Mouse (Mus musculus) liver, adult 2 months (tissue): ENCODE measurements around the gene Gm13278. TPM values are rescaled to one million over a fixed set of nuclear protein-coding genes. Genes with fewer than 3 reads are reported as not detected.
"Not testable (repeated sequence)": the region's sequence is repeated elsewhere in the genome, so short reads cannot be mapped to it uniquely, and the experiment has no call there.

Experiments
- DNase-seq: peaks from one replicate; pipeline ENCODE4 v3.0.0-alpha.2; 2011; ENCODE audit warnings: low read depth, low spot score; ENCODE audit errors: extremely low read depth
- H3K27ac ChIP-seq: fragments of 200-500 bp; replicated peaks from 2 replicates; pipeline ENCODE4 v1.5.1; 2012; ENCODE audit warnings: low read depth, mild to moderate bottlenecking, control low read depth, inconsistent platforms, low read length; ENCODE audit not compliant: insufficient read depth
- H3K27me3 ChIP-seq: fragments of 200-500 bp; 2 replicates; pipeline ENCODE4 v1.6.1; 2012; ENCODE audit warnings: mild to moderate bottlenecking, moderate library complexity, low read length, inconsistent platforms; ENCODE audit not compliant: control insufficient read depth, insufficient read depth
- H3K36me3 ChIP-seq: fragments of 200-500 bp; 2 replicates; pipeline ENCODE4 v1.6.1; 2012; ENCODE audit warnings: low read length, inconsistent platforms; ENCODE audit not compliant: control insufficient read depth, insufficient read depth
- H3K4me1 ChIP-seq: fragments of 200-500 bp; 2 replicates; pipeline ENCODE4 v1.6.1; 2011; ENCODE audit warnings: low read length; ENCODE audit not compliant: control insufficient read depth, insufficient read depth
- H3K4me3 ChIP-seq: fragments of 200-500 bp; 2 replicates; pipeline ENCODE4 v1.5.1; 2011; ENCODE audit warnings: low read depth, mild to moderate bottlenecking, control low read depth, low read length, moderate library complexity; ENCODE audit not compliant: insufficient read depth
- H3K79me2 ChIP-seq: fragments of 200-500 bp; 2 replicates; pipeline ENCODE4 v1.6.1; 2012; ENCODE audit warnings: inconsistent platforms, mild to moderate bottlenecking, low read length, moderate library complexity; ENCODE audit not compliant: control insufficient read depth, insufficient read depth
- H3K9ac ChIP-seq: fragments of 200-500 bp; 2 replicates; pipeline ENCODE4 v1.6.1; 2012; ENCODE audit warnings: low read depth, mild to moderate bottlenecking, control low read depth, inconsistent platforms, low read length
- CTCF ChIP-seq: fragments of 200-500 bp; IDR thresholded peaks from 2 replicates; pipeline ENCODE4 v1.5.1; 2011; ENCODE audit warnings: low read depth, low read length, control low read depth
- WGBS: fragments of 180-500 bp; shearing (Covaris S2); methylation state at CpG from one replicate; pipeline ENCODE4 v1.1.7; 2018; 5-methylcytosine and 5-hydroxymethylcytosine counted together
- polyA plus RNA-seq: library from polyadenylated mRNA; depleted of rRNA; stranded (reverse); fragments of >200 nt; gene quantifications from 2 replicates; pipeline ENCODE4 v1.2.3, GENCODE M21; 2012
- total RNA-seq: library from RNA; depleted of rRNA; stranded (reverse); fragments of >200 nt; gene quantifications from 2 replicates; pipeline ENCODE4 v1.2.3, GENCODE M21; 2014

Gm13278 gene
- total and polyA plus RNA-seq, 2 experiments: not detected

DNA sequence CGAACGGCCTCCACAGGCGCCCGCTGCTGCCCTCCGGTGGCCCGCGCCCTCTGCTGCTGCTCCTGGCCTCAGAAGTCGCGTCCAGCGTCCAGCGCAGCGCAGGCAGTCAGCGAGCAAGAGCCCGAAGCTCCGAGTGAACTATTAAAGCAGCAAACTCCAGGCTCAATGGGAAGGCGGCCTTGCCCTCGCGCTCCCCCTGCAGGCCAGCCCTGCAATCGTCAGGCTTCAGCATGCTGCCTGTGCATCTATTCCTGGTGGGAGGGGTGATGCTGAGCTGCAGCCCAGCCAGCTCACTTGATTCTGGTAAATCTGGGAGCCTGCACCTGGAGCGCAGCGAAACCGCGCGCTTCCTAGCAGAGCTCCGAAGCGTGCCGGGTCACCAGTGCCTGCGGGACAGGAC is 2.9 kb upstream of the Gm13278 start, which contains the start of gene Gm13277:
TSS of gene Gm13277 (plus strand) at position 231 of the 400 bp plus-strand sequence.
- DNase-seq, H3K4me3 ChIP-seq, H3K9ac ChIP-seq, H3K27me3 ChIP-seq, H3K4me1 ChIP-seq, H3K79me2 ChIP-seq, H3K27ac ChIP-seq, H3K36me3 ChIP-seq: not testable (repeated sequence)
- WGBS: 0% methylated on average over 4 of the region's 28 CpGs
- TF ChIP-seq CTCF: peak; percentile 53

DNA sequence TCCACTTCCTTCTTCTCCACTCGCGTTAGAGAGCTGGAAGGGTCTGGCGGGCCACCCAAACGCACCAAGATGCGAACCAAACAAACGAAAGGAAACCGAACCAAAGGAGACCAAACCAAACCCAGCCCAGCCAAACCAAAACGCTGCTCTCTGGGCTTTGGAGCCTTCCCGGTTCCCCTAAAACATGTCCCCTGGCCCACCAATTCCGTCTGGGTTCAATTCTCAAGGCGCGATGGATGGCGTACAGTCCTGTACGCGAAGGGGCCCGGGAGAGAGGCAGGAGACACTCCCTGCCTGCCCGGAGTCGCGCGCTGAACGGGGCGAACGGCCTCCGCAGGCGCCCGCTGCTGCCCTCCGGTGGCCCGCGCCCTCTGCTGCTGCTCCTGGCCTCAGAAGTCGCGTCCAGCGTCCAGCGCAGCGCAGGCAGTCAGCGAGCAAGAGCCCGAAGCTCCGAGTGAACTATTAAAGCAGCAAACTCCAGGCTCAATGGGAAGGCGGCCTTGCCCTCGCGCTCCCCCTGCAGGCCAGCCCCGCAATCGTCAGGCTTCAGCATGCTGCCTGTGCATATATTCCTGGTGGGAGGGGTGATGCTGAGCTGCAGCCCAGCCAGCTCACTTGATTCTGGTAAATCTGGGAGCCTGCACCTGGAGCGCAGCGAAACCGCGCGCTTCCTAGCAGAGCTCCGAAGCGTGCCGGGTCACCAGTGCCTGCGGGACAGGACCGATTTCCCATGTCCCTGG is 2.8 kb downstream of the Gm13278 start, which contains the start of gene Gm13275:
TSS of gene Gm13275 (plus strand) at position 552 of the 740 bp plus-strand sequence.
- not testable (repeated sequence) for H3K4me1 ChIP-seq, H3K27me3 ChIP-seq, H3K27ac ChIP-seq, H3K9ac ChIP-seq, H3K36me3 ChIP-seq, H3K79me2 ChIP-seq, H3K4me3 ChIP-seq, DNase-seq
- WGBS: under 1% methylated on average over 19 of the region's 52 CpGs

DNA sequence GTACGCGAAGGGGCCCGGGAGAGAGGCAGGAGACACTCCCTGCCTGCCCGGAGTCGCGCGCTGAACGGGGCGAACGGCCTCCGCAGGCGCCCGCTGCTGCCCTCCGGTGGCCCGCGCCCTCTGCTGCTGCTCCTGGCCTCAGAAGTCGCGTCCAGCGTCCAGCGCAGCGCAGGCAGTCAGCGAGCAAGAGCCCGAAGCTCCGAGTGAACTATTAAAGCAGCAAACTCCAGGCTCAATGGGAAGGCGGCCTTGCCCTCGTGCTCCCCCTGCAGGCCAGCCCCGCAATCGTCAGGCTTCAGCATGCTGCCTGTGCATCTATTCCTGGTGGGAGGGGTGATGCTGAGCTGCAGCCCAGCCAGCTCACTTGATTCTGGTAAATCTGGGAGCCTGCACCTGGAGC is 5.7 kb downstream of the Gm13278 start, which contains the start of gene Gm13279:
TSS of gene Gm13279 (plus strand) at position 301 of the 400 bp plus-strand sequence.
- no CpG with 5 or more reads among the region's 28 CpGs for WGBS

DNA sequence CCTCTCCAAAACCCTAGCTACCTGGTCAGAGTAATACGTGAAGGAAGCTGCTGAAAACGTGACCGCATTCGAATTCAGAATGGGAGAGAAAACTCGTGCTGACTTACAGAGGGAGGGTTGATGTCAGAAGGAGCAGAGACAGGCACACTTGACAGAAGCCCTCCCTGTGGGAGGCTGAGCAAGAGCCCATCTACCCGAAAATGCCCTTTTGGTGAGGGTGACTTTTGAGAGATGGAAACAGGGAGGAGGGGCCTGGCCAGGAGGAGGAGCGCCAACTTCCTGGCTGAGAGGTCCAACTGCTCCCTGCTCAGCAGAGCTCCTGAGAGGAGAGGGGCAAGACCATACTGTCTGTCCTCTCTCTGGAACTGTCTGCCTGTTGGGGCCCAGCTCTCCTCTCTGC is 8.0 kb downstream of the Gm13278 start, which contains the start of gene Gm13285:
TSS of gene Gm13285 (plus strand) at position 301 of the 400 bp plus-strand sequence.
- not testable (repeated sequence) for H3K9ac ChIP-seq, H3K27me3 ChIP-seq, H3K4me3 ChIP-seq, H3K36me3 ChIP-seq, H3K27ac ChIP-seq, H3K4me1 ChIP-seq, H3K79me2 ChIP-seq, DNase-seq
- WGBS: 12% methylated on average over 6 of the region's 7 CpGs

More for the DNA sequence above, 5.7 kb downstream of the Gm13278 start, which contains the start of gene Gm13279:
- H3K79me2 ChIP-seq, H3K27me3 ChIP-seq, H3K4me3 ChIP-seq, H3K36me3 ChIP-seq, H3K27ac ChIP-seq, DNase-seq, H3K9ac ChIP-seq, H3K4me1 ChIP-seq: not testable (repeated sequence)

DNA sequence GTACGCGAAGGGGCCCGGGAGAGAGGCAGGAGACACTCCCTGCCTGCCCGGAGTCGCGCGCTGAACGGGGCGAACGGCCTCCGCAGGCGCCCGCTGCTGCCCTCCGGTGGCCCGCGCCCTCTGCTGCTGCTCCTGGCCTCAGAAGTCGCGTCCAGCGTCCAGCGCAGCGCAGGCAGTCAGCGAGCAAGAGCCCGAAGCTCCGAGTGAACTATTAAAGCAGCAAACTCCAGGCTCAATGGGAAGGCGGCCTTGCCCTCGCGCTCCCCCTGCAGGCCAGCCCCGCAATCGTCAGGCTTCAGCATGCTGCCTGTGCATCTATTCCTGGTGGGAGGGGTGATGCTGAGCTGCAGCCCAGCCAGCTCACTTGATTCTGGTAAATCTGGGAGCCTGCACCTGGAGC is 11.6 kb downstream of the Gm13278 start, which contains the start of gene Gm13287:
TSS of gene Gm13287 (plus strand) at position 301 of the 400 bp plus-strand sequence.
- WGBS: no CpG with 5 or more reads among the region's 29 CpGs
- H3K9ac ChIP-seq, H3K4me3 ChIP-seq, H3K36me3 ChIP-seq, H3K27ac ChIP-seq, H3K27me3 ChIP-seq, H3K79me2 ChIP-seq, H3K4me1 ChIP-seq, DNase-seq: not testable (repeated sequence)

DNA sequence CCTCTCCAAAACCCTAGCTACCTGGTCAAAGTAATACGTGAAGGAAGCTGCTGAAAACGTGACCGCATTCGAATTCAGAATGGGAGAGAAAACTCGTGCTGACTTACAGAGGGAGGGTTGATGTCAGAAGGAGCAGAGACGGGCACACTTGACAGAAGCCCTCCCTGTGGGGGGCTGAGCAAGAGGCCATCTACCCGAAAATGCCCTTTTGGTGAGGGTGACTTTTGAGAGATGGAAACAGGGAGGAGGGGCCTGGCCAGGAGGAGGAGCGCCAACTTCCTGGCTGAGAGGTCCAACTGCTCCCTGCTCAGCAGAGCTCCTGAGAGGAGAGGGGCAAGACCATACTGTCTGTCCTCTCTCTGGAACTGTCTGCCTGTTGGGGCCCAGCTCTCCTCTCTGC is 13.9 kb downstream of the Gm13278 start, which contains the start of gene Gm13288:
TSS of gene Gm13288 (plus strand) at position 301 of the 400 bp plus-strand sequence.
- peak within 1 kb of the TSS; percentile 6; the same call in 1 of the 2 replicates for H3K4me3 ChIP-seq
- not testable (repeated sequence) for H3K27ac ChIP-seq, DNase-seq, H3K4me1 ChIP-seq, H3K36me3 ChIP-seq, H3K79me2 ChIP-seq, H3K9ac ChIP-seq, H3K27me3 ChIP-seq
- WGBS: no CpG with 5 or more reads among the region's 8 CpGs

DNA sequence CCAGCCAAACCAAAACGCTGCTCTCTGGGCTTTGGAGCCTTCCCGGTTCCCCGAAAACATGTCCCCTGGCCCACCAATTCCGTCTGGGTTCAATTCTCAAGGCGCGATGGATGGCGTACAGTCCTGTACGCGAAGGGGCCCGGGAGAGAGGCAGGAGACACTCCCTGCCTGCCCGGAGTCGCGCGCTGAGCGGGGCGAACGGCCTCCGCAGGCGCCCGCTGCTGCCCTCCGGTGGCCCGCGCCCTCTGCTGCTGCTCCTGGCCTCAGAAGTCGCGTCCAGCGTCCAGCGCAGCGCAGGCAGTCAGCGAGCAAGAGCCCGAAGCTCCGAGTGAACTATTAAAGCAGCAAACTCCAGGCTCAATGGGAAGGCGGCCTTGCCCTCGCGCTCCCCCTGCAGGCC is 14.4 kb downstream of the Gm13278 start:
- H3K36me3 ChIP-seq, H3K79me2 ChIP-seq, H3K9ac ChIP-seq, H3K4me1 ChIP-seq, H3K27me3 ChIP-seq, DNase-seq, H3K27ac ChIP-seq: not testable (repeated sequence)
- 0% methylated on average over 3 of the region's 34 CpGs for WGBS
- peak overlapping the region; percentile 6; the same call in 1 of the 2 replicates for H3K4me3 ChIP-seq
